Mouse (Mus musculus): ENCODE measurements around the gene Gm11034. TPM values are rescaled to one million over a fixed set of nuclear protein-coding genes. Genes with fewer than 3 reads are reported as not detected.

Gene Gm11034
- not detected in 2 replicates for polyA plus RNA-seq (2015; fragmentation: Nextera tagmentation; extraction: Ambion mirVana)

GRCm38 (mm10) chr8:72213536-72213935 lies at the start of gene Gm11034:
Gene Gm11034 (minus strand): TSS chr8:72213636.
- no peak within 1 kb of the TSS for H3K27ac ChIP-seq
- ATAC-seq = no peak
- 75% methylated on average over 4 of the region's 4 CpGs for WGBS

GRCm38 (mm10) chr8:72262756-72263155 lies 49.3 kb upstream of the Gm11034 start:
- ATAC-seq = no peak
- WGBS = 93% methylated on average over 2 of the region's 2 CpGs

More at GRCm38 (mm10) chr8:72213536-72213935, at the start of gene Gm11034:
- no peak within 1 kb of the TSS for H3K4me3 ChIP-seq
- H3K9me3 ChIP-seq (replicated peaks) = no peaks in the 10 kb centered on the region
- H3K27me3 ChIP-seq = peaks cover 29% of the 10 kb centered on the region
- H3K4me2 ChIP-seq = no peak within 1 kb of the TSS
- no peak within 1 kb of the TSS for H3K9ac ChIP-seq
- no peaks in the 10 kb centered on the region for H3K4me1 ChIP-seq
- no peaks in the 10 kb centered on the region for H3K36me3 ChIP-seq (ENCODE audit: poor library complexity, severe bottlenecking)

GRCm38 (mm10) chr8:72261872-72262271 lies 48.4 kb upstream of the Gm11034 start:
- no peak for ATAC-seq
- peaks cover 5% of the 10 kb centered on the region for H3K36me3 ChIP-seq (ENCODE audit: poor library complexity, severe bottlenecking)
- H3K9ac ChIP-seq = no peak overlapping the region
- 44% methylated on average over 5 of the region's 5 CpGs for WGBS
- H3K4me3 ChIP-seq = no peak overlapping the region
- no peaks in the 10 kb centered on the region for H3K27me3 ChIP-seq
- H3K9me3 ChIP-seq (replicated peaks) = 0 out of 2 replicates have a peak, but pooled peaks cover 3% of the 10 kb centered on the region
- H3K4me2 ChIP-seq = no peak overlapping the region
- H3K4me1 ChIP-seq = no peaks in the 10 kb centered on the region
- no peak overlapping the region for H3K27ac ChIP-seq

More at GRCm38 (mm10) chr8:72262756-72263155, 49.3 kb upstream of the Gm11034 start:
- H3K9ac ChIP-seq = no peak overlapping the region
- H3K27ac ChIP-seq = no peak overlapping the region
- H3K4me3 ChIP-seq = no peak overlapping the region
- 0 out of 2 replicates have a peak, but pooled peaks cover 4% of the 10 kb centered on the region for H3K9me3 ChIP-seq (replicated peaks)
- no peaks in the 10 kb centered on the region for H3K36me3 ChIP-seq (ENCODE audit: poor library complexity, severe bottlenecking)
- no peak overlapping the region for H3K4me2 ChIP-seq
- H3K27me3 ChIP-seq = no peaks in the 10 kb centered on the region
- no peaks in the 10 kb centered on the region for H3K4me1 ChIP-seq

GRCm38 (mm10) chr8:72261431-72261830 lies 48.0 kb upstream of the Gm11034 start:
- peaks cover 9% of the 10 kb centered on the region for H3K36me3 ChIP-seq (ENCODE audit: poor library complexity, severe bottlenecking)
- no peak overlapping the region for H3K4me2 ChIP-seq
- no peaks in the 10 kb centered on the region for H3K27me3 ChIP-seq
- H3K27ac ChIP-seq = no peak overlapping the region
- ATAC-seq = no peak
- no peak overlapping the region for H3K9ac ChIP-seq
- H3K4me3 ChIP-seq = no peak overlapping the region
- no peaks in the 10 kb centered on the region for H3K9me3 ChIP-seq (replicated peaks)
- no peaks in the 10 kb centered on the region for H3K4me1 ChIP-seq

GRCm38 (mm10) chr8:72261019-72261418 lies 47.6 kb upstream of the Gm11034 start:
- 32% methylated on average over 2 of the region's 2 CpGs for WGBS
- no peak overlapping the region for H3K4me2 ChIP-seq
- no peaks in the 10 kb centered on the region for H3K27me3 ChIP-seq

GRCm38 (mm10) chr8:72260585-72260984 lies 47.1 kb upstream of the Gm11034 start:
- H3K9ac ChIP-seq = no peak overlapping the region
- H3K27ac ChIP-seq = no peak overlapping the region
- H3K4me2 ChIP-seq = no peak overlapping the region
- 59% methylated on average over 4 of the region's 4 CpGs for WGBS
- no peaks in the 10 kb centered on the region for H3K27me3 ChIP-seq
- ATAC-seq = 0 out of 2 replicates have a peak, but pooled peaks have one; percentile 6
- H3K36me3 ChIP-seq (ENCODE audit: poor library complexity, severe bottlenecking) = peaks cover 13% of the 10 kb centered on the region
- H3K4me1 ChIP-seq = no peaks in the 10 kb centered on the region
- no peaks in the 10 kb centered on the region for H3K9me3 ChIP-seq (replicated peaks)
- no peak overlapping the region for H3K4me3 ChIP-seq

More at GRCm38 (mm10) chr8:72261019-72261418, 47.6 kb upstream of the Gm11034 start:
- Histone ChIP-seq H3K4me1 (no peaks in the 10 kb centered on the region), H3K27ac (no peak overlapping the region), H3K4me3 (no peak overlapping the region), H3K9ac (no peak overlapping the region), H3K36me3 (ENCODE audit: poor library complexity, severe bottlenecking) (peaks cover 9% of the 10 kb centered on the region), H3K9me3 (replicated peaks) (no peaks in the 10 kb centered on the region)
- ATAC-seq = peak; percentile 67

- H3K27ac ChIP-seq = no peak overlapping the region
- no peak for ATAC-seq
- no peak overlapping the region for H3K9ac ChIP-seq
- no peaks in the 10 kb centered on the region for H3K4me1 ChIP-seq
- peaks cover 20% of the 10 kb centered on the region for H3K36me3 ChIP-seq (ENCODE audit: poor library complexity, severe bottlenecking)
- no peak overlapping the region for H3K4me3 ChIP-seq
- H3K4me2 ChIP-seq = no peak overlapping the region
- WGBS = 68% methylated on average over 2 of the region's 2 CpGs
- no peaks in the 10 kb centered on the region for H3K27me3 ChIP-seq
- no peaks in the 10 kb centered on the region for H3K9me3 ChIP-seq (replicated peaks)
These were observed 46.4 kb upstream of the Gm11034 start for GRCm38 (mm10) chr8:72259862-72260261.

- no peak overlapping the region for H3K27ac ChIP-seq
- H3K4me3 ChIP-seq = no peak overlapping the region
- ATAC-seq = no peak
- no peaks in the 10 kb centered on the region for H3K27me3 ChIP-seq
- H3K9ac ChIP-seq = no peak overlapping the region
- H3K9me3 ChIP-seq (replicated peaks) = no peaks in the 10 kb centered on the region
- peaks cover 40% of the 10 kb centered on the region for H3K36me3 ChIP-seq (ENCODE audit: poor library complexity, severe bottlenecking)
- WGBS = 96% methylated on average over 1 of the region's 1 CpGs
- no peaks in the 10 kb centered on the region for H3K4me1 ChIP-seq
- no peak overlapping the region for H3K4me2 ChIP-seq
These were observed 44.4 kb upstream of the Gm11034 start for GRCm38 (mm10) chr8:72257902-72258238.

GRCm38 (mm10) chr8:72257171-72257901 lies 43.9 kb upstream of the Gm11034 start:
- 52% methylated on average over 7 of the region's 7 CpGs for WGBS
- H3K9me3 ChIP-seq (replicated peaks) = no peaks in the 10 kb centered on the region
- H3K36me3 ChIP-seq (ENCODE audit: poor library complexity, severe bottlenecking) = peaks cover 45% of the 10 kb centered on the region
- H3K9ac ChIP-seq = no peak overlapping the region
- H3K27me3 ChIP-seq = no peaks in the 10 kb centered on the region
- no peak overlapping the region for H3K4me2 ChIP-seq
- peak; percentile 17; the same call in 1 of the 2 replicates for ATAC-seq
- no peak overlapping the region for H3K4me3 ChIP-seq
- H3K27ac ChIP-seq = no peak overlapping the region
- no peaks in the 10 kb centered on the region for H3K4me1 ChIP-seq

- Histone ChIP-seq H3K9ac (no peak overlapping the region), H3K27ac (no peak overlapping the region), H3K4me3 (no peak overlapping the region), H3K4me2 (no peak overlapping the region), H3K4me1 (peaks cover 22% of the 10 kb centered on the region), H3K9me3 (replicated peaks) (no peaks in the 10 kb centered on the region), H3K36me3 (ENCODE audit: poor library complexity, severe bottlenecking) (peaks cover 60% of the 10 kb centered on the region), H3K27me3 (no peaks in the 10 kb centered on the region)
- 93% methylated on average over 2 of the region's 2 CpGs for WGBS
- no peak for ATAC-seq
These were observed 31.2 kb upstream of the Gm11034 start for GRCm38 (mm10) chr8:72244610-72245009.

GRCm38 (mm10) chr8:72242226-72242625 lies 28.8 kb upstream of the Gm11034 start:
- H3K9ac ChIP-seq = no peak overlapping the region
- H3K4me2 ChIP-seq = no peak overlapping the region
- no peaks in the 10 kb centered on the region for H3K9me3 ChIP-seq (replicated peaks)
- 95% methylated on average over 1 of the region's 1 CpGs for WGBS
- no peaks in the 10 kb centered on the region for H3K27me3 ChIP-seq
- ATAC-seq = no peak
- peaks cover 26% of the 10 kb centered on the region for H3K4me1 ChIP-seq
- no peak overlapping the region for H3K4me3 ChIP-seq
- H3K36me3 ChIP-seq (ENCODE audit: poor library complexity, severe bottlenecking) = peaks cover 47% of the 10 kb centered on the region
- H3K27ac ChIP-seq = no peak overlapping the region

GRCm38 (mm10) chr8:72240951-72241350 lies 27.5 kb upstream of the Gm11034 start:
- H3K4me3 ChIP-seq = peak overlapping the region; percentile 72
- H3K4me2 ChIP-seq = peak overlapping the region; percentile 75
- H3K9me3 ChIP-seq (replicated peaks) = no peaks in the 10 kb centered on the region
- H3K4me1 ChIP-seq = peaks cover 26% of the 10 kb centered on the region
- no peaks in the 10 kb centered on the region for H3K27me3 ChIP-seq
- H3K9ac ChIP-seq = peak overlapping the region; percentile 78
- WGBS = 64% methylated on average over 7 of the region's 7 CpGs
- H3K36me3 ChIP-seq (ENCODE audit: poor library complexity, severe bottlenecking) = peaks cover 35% of the 10 kb centered on the region
- H3K27ac ChIP-seq = peak overlapping the region; percentile 94; the same call in 1 of the 2 replicates
- no peak for ATAC-seq

- Histone ChIP-seq H3K4me1 (peaks cover 26% of the 10 kb centered on the region), H3K9me3 (replicated peaks) (no peaks in the 10 kb centered on the region), H3K27ac (peak overlapping the region; percentile 94), H3K4me2 (peak overlapping the region; percentile 75), H3K9ac (peak overlapping the region; percentile 78), H3K4me3 (peak overlapping the region; percentile 72), H3K27me3 (no peaks in the 10 kb centered on the region), H3K36me3 (ENCODE audit: poor library complexity, severe bottlenecking) (peaks cover 30% of the 10 kb centered on the region)
- WGBS = under 1% methylated on average over 24 of the region's 24 CpGs
- ATAC-seq = no peak
These were observed 26.9 kb upstream of the Gm11034 start for GRCm38 (mm10) chr8:72240403-72240763.
